10 mouse cellular contexts compared by ENCODE assay signal in the genomic region with DNA sequence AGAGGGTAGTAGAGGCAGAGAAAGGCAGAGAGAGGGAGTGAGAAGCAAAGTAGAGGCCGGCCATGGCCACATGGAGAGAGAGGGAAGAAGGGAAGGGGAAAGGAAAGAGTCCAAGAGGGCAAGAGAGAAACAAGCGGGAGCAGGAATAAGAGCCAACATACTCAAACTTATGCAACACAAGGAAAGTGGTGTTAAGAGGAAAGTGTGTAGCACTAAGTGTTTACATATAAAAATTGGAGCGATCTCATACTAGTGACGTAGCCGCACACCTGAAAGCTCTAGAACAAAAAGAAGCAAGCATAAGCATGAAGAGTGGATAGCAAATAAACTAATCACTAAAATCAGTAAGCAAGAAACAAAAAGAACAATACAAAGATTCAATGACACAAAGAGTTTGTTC.
"Had no signal": no experiment of that assay in that cellular context is flagged by ENCODE, and none has a peak within 500 bp of the region (broad histone marks: within the 10 kb centered on the region; RNA-seq: fewer than 3 reads in every experiment).

No protein-coding gene starts in this region.

- DNase-seq: lung, embryonic 14.5 days; midbrain, embryonic 14.5 days; retina, postnatal 1 day; right cerebral cortex, adult 18-20 months; right cerebral cortex, postnatal 25 days; right cerebral cortex, postnatal 4 days; spleen, adult 18-20 months; thymus, adult 18-20 months; thymus, postnatal 14 days; thymus, postnatal 36 days had no signal
